In the genomic region with DNA sequence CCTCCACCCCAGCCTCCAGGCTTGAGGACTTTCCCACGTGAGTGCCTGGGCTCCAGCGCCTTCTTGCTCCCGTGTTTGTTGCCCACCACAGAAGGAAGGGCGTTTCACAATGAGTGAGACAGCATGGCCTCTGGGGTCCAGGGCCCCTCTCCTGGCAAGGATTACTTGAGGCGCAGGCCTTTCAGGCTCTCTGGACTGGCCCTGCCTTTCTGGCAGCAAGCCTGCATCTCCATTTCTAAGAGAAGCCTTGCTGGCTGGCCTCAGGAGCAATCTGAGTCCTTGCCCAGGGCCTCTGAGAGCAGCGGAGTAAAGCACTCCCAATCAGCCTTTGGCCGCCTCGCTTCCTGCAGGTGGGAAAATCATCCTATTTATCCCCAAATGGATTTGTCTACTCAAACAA, we compare ENCODE assay signal across 8 mouse cellular contexts.
DNase-seq lines count a peak whose midpoint lies in the region; ATAC-seq and TF ChIP-seq lines count a peak whose summit lies in the region.

No protein-coding gene starts in this region.

- H3K27ac ChIP-seq in neural tube, embryonic 13.5 days (replicated peaks): peak overlapping the region; percentile 64
- peak overlapping the region; percentile 72 for H3K27ac ChIP-seq in forebrain, embryonic 14.5 days (ENCODE audit: low read depth, low read length)
- H3K27ac ChIP-seq in limb, embryonic 14.5 days (replicated peaks; ENCODE audit: low read depth, low read length): peak overlapping the region; percentile 21; the same call in 1 of the 2 replicates

- H3K4me3 ChIP-seq in neural tube, embryonic 13.5 days: no peak overlapping the region
- no peak overlapping the region for H3K4me3 ChIP-seq in forebrain, embryonic 14.5 days (ENCODE audit: low read depth, low read length)
- H3K4me3 ChIP-seq in limb, embryonic 14.5 days (replicated peaks; ENCODE audit: low read length): no peak overlapping the region

- DNase-seq in neural tube, embryonic 10.5 days (ENCODE audit: extremely low spot score, low spot score): no peak
- peak; percentile 76 for DNase-seq in forebrain, embryonic 14.5 days (ENCODE audit: low spot score)
- peak; percentile 62 to 68 for DNase-seq in heart, postnatal 10 days
- DNase-seq in limb, embryonic 14.5 days (ENCODE audit: low spot score): peak; percentile 39
- DNase-seq in skeletal muscle tissue, adult 2 months (ENCODE audit: low read depth, low spot score): peak; percentile 24

- peaks cover 23% of the 10 kb centered on the region for H3K4me1 ChIP-seq in neural tube, embryonic 13.5 days (replicated peaks)
- H3K4me1 ChIP-seq in forebrain, embryonic 14.5 days (ENCODE audit: control insufficient read depth, insufficient read depth, low read length): peaks cover 10% of the 10 kb centered on the region; the same call in 1 of the 2 replicates
- H3K4me1 ChIP-seq in limb, embryonic 14.5 days (ENCODE audit: control insufficient read depth, insufficient read depth, low read length): peaks cover 4% of the 10 kb centered on the region; the same call in 1 of the 2 replicates

- intact Hi-C loops in heart, postnatal 10 days (cut with DNase I): no loop called here

- 38% methylated on average over 8 of the region's 8 CpGs for WGBS in neural tube, embryonic 13.5 days
- 52% methylated on average over 8 of the region's 8 CpGs for WGBS in forebrain, embryonic 14.5 days
- 55% methylated on average over 8 of the region's 8 CpGs for WGBS in limb, embryonic 14.5 days

- H3K4me2 ChIP-seq in neural tube, embryonic 13.5 days: no peak overlapping the region
- H3K4me2 ChIP-seq in forebrain, embryonic 14.5 days (ENCODE audit: low read length): no peak overlapping the region
- no peak overlapping the region for H3K4me2 ChIP-seq in limb, embryonic 14.5 days (replicated peaks; ENCODE audit: low read depth, low read length, severe bottlenecking)

- no peaks in the 10 kb centered on the region for H3K36me3 ChIP-seq in neural tube, embryonic 13.5 days
- H3K36me3 ChIP-seq in forebrain, embryonic 14.5 days (ENCODE audit: control insufficient read depth, insufficient read depth, low read length): no peaks in the 10 kb centered on the region
- no peaks in the 10 kb centered on the region for H3K36me3 ChIP-seq in limb, embryonic 14.5 days (ENCODE audit: control insufficient read depth, insufficient read depth, low read length)

- no peaks in the 10 kb centered on the region for H3K9me3 ChIP-seq in neural tube, embryonic 13.5 days
- no peaks in the 10 kb centered on the region for H3K9me3 ChIP-seq in forebrain, embryonic 14.5 days (replicated peaks; ENCODE audit: control insufficient read depth, low read length)
- H3K9me3 ChIP-seq in limb, embryonic 14.5 days (ENCODE audit: control insufficient read depth, low read length): no peaks in the 10 kb centered on the region

- TF ChIP-seq POLR2A in limb, embryonic 14.5 days (IDR thresholded peaks at IDR 0.05; ENCODE audit: borderline replicate concordance, extremely low read depth, insufficient read depth, insufficient read length): no peak

- no peak overlapping the region for H3K9ac ChIP-seq in neural tube, embryonic 13.5 days
- no peak overlapping the region for H3K9ac ChIP-seq in forebrain, embryonic 14.5 days (ENCODE audit: low read length)
- H3K9ac ChIP-seq in limb, embryonic 14.5 days (ENCODE audit: low read depth, low read length, severe bottlenecking): no peak overlapping the region

- ATAC-seq in neural tube, embryonic 13.5 days (ENCODE audit: low read depth): peak; percentile 56; the same call in 1 of the 2 replicates
- ATAC-seq in forebrain, embryonic 14.5 days: peak; percentile 78
- peak; percentile 65; the same call in 1 of the 2 replicates for ATAC-seq in limb, embryonic 14.5 days (ENCODE audit: low FRiP score, low read depth)
- no peak for ATAC-seq in erythroid progenitor cell, adult 5-6 weeks (replicated peaks; ENCODE audit: low FRiP score, poor library complexity, severe bottlenecking)
- no peak for ATAC-seq in megakaryocyte-erythroid progenitor cell, adult 5-6 weeks (replicated peaks; ENCODE audit: low FRiP score, low TSS enrichment, poor library complexity, severe bottlenecking)

- H3K27me3 ChIP-seq in neural tube, embryonic 13.5 days: peaks cover 58% of the 10 kb centered on the region
- 0 out of 2 replicates have a peak, but pooled peaks cover 3% of the 10 kb centered on the region for H3K27me3 ChIP-seq in forebrain, embryonic 14.5 days (replicated peaks; ENCODE audit: control insufficient read depth, insufficient read depth, low read length)
- no peaks in the 10 kb centered on the region for H3K27me3 ChIP-seq in limb, embryonic 14.5 days (ENCODE audit: control insufficient read depth, insufficient read depth, low read length)

Comparison
In these comparisons a context has a peak if more than half of its experiments do, and no peak if none do; other contexts are left out.
1. ATAC-seq: peak in neural tube, embryonic 13.5 days (single experiment), forebrain, embryonic 14.5 days (single experiment) and limb, embryonic 14.5 days (single experiment); none in erythroid progenitor cell, adult 5-6 weeks (single experiment) and megakaryocyte-erythroid progenitor cell, adult 5-6 weeks (single experiment).
2. H3K27ac ChIP-seq: peak in every context shown above with its lines; median percentile 72 in forebrain, embryonic 14.5 days; 64 in neural tube, embryonic 13.5 days; 21 in limb, embryonic 14.5 days.